Mouse (Mus musculus): Measurements from ENCODE around the gene Gramd4. TPM values are rescaled to one million over a fixed set of nuclear protein-coding genes. Genes with fewer than 3 reads are reported as not detected.
"Not testable (repeated sequence)": the region's sequence is repeated elsewhere in the genome, so short reads cannot be mapped to it uniquely, and the experiment has no call there.

The Gramd4 gene
- polyA plus RNA-seq, 1 experiment from 2014 or later = 8.6 TPM

DNA sequence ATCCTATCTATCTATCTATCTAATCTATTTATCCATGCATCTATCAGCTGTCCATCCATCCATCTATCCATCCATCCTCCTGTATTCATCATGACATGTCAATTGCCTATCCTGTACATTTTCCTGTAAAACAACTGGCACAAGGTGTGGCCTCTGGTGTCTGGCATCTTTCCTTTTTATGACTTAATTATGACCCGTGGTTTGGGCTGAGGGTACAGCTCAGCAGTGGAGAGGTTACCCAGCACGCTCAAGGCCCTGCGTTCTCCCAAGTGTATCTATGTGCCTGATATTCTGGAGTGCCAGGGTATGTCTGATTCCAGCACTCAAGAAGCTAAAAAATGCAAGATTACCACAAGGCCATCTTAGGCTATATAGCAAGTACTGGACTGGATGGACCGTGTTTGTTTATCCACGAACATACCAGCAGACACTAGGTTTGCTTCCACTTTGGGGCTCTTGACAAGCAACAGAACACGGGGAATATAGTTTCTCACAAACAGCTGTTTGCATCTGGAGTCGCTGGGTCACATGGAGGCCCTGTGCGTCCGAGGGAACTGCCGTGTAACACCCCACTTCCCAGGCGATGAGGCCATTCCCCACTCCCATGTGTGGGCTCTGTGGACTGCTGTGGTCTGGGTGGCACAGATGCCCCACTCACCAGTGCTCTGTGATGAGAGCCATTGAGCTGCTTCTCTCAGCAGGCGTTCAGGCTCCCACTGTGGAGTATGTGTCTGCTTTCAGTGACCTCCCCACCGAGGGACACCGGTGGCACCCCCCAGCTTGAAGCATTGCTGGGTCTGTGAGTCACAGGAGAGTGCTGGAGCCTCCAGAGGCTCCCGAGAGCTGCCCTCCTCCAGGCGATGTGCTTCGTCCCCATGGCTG, 38.5 kb downstream of the Gramd4 start:
- no peaks in the 10 kb centered on the region for H3K27me3 ChIP-seq (ENCODE audit: insufficient read depth, low read length)
- no peak overlapping the region for H3K4me2 ChIP-seq
- no peak overlapping the region for H3K27ac ChIP-seq (ENCODE audit: low read depth)
- no peaks in the 10 kb centered on the region for H3K4me1 ChIP-seq (ENCODE audit: insufficient read depth)
- ATAC-seq (ENCODE audit: insufficient read depth) (no peak), DNase-seq (no peak)
- WGBS = 84% methylated on average over 17 of the region's 17 CpGs
- H3K9ac ChIP-seq = no peak overlapping the region
- H3K9me3 ChIP-seq (ENCODE audit: low read depth, low read length) = no peaks in the 10 kb centered on the region
- H3K4me3 ChIP-seq (ENCODE audit: low read depth, low read length) = no peak overlapping the region
- no peak for TF ChIP-seq CTCF (IDR thresholded peaks at IDR 0.05; ENCODE audit: low read depth)
- H3K36me3 ChIP-seq (ENCODE audit: insufficient read depth) = 0 out of 2 replicates have a peak, but pooled peaks cover 3% of the 10 kb centered on the region

DNA sequence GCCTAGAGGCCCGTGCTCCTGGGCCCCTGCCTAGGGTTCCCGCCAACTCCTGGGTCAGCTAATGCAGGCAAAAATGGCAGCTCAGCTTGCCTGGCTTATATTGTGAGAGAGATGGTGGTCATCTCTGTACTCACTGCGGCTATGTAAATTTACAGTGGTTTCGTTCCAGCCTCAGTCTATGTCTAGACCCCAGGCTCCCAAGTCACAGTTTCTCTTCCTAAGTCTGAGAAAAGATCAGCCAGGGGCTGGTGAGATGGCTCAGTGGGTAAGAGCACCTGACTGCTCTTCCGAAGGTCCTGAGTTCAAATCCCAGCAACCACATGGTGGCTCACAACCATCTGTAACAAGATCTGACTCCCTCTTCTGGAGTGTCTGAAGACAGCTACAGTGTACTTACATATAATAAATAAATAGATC, 39.1 kb downstream of the Gramd4 start:
- not testable (repeated sequence) for H3K27me3 ChIP-seq (ENCODE audit: insufficient read depth, low read length); H3K9me3 ChIP-seq (ENCODE audit: low read depth, low read length); ATAC-seq (ENCODE audit: insufficient read depth); H3K4me1 ChIP-seq (ENCODE audit: insufficient read depth); H3K36me3 ChIP-seq (ENCODE audit: insufficient read depth); H3K9ac ChIP-seq; H3K4me3 ChIP-seq (ENCODE audit: low read depth, low read length); H3K27ac ChIP-seq (ENCODE audit: low read depth); H3K4me2 ChIP-seq; DNase-seq
- WGBS = 89% methylated on average over 5 of the region's 5 CpGs

DNA sequence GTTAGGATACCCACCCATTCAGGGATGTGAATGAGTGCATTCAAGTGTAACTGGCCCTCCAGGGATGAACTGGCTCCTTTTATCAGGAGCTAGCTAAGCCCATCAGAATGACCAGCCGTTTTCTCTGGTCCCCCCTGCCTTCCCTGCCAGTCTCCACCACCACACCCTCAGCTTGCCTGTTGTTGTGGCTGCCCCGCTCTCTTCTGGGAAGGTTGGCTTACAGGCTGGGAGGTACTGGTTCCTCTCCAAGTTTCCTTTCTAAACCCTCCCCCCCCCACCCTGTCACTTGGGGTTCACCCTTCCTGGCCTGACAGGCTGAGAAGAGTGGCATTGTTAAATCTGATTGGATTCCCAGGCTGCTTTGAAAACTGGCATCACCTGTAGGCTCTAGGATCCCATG, 40.4 kb downstream of the Gramd4 start:
- no peak overlapping the region for H3K27ac ChIP-seq (ENCODE audit: low read depth)
- TF ChIP-seq CTCF (IDR thresholded peaks at IDR 0.05; ENCODE audit: low read depth) = no peak
- no peak for ATAC-seq (ENCODE audit: insufficient read depth)

DNA sequence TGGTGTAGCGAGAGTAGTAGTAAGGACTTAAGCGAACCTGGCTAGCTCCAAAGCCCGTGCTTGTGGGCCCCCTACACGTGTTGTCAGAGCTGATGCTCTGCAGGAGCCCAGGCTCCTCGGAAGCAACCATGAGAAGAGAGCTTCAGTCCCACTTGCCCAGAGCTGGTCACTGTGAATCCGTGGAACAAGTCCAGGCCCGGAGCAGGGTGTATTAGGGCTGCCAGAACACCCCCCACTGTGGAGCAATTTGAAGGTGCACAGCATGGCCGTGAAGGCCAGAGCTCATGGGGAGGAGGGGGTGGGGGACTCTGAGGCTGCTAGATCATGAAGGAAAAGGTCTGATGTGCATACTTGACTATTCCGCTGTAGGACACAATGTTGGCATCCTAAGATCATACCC, 44.1 kb downstream of the Gramd4 start:
- ATAC-seq (ENCODE audit: insufficient read depth) (no peak), DNase-seq (no peak)
- TF ChIP-seq CTCF (IDR thresholded peaks at IDR 0.05; ENCODE audit: low read depth) = no peak
- H3K27me3 ChIP-seq (ENCODE audit: insufficient read depth, low read length) = no peaks in the 10 kb centered on the region
- H3K4me2 ChIP-seq = no peak overlapping the region
- no peaks in the 10 kb centered on the region for H3K4me1 ChIP-seq (ENCODE audit: insufficient read depth)
- no peaks in the 10 kb centered on the region for H3K9me3 ChIP-seq (ENCODE audit: low read depth, low read length)
- WGBS = 78% methylated on average over 9 of the region's 9 CpGs
- no peak overlapping the region for H3K27ac ChIP-seq (ENCODE audit: low read depth)
- H3K4me3 ChIP-seq (ENCODE audit: low read depth, low read length) = no peak overlapping the region
- H3K36me3 ChIP-seq (ENCODE audit: insufficient read depth) = peaks cover 8% of the 10 kb centered on the region; the same call in 1 of the 2 replicates
- no peak overlapping the region for H3K9ac ChIP-seq

More for the DNA sequence above, 40.4 kb downstream of the Gramd4 start:
- H3K4me3 ChIP-seq (ENCODE audit: low read depth, low read length) = no peak overlapping the region
- DNase-seq = no peak
- no peak overlapping the region for H3K9ac ChIP-seq
- H3K36me3 ChIP-seq (ENCODE audit: insufficient read depth) = peaks cover 8% of the 10 kb centered on the region; the same call in 1 of the 2 replicates
- H3K27me3 ChIP-seq (ENCODE audit: insufficient read depth, low read length) = no peaks in the 10 kb centered on the region
- no peak overlapping the region for H3K4me2 ChIP-seq
- no peaks in the 10 kb centered on the region for H3K9me3 ChIP-seq (ENCODE audit: low read depth, low read length)
- 75% methylated on average over 2 of the region's 2 CpGs for WGBS
- no peaks in the 10 kb centered on the region for H3K4me1 ChIP-seq (ENCODE audit: insufficient read depth)

DNA sequence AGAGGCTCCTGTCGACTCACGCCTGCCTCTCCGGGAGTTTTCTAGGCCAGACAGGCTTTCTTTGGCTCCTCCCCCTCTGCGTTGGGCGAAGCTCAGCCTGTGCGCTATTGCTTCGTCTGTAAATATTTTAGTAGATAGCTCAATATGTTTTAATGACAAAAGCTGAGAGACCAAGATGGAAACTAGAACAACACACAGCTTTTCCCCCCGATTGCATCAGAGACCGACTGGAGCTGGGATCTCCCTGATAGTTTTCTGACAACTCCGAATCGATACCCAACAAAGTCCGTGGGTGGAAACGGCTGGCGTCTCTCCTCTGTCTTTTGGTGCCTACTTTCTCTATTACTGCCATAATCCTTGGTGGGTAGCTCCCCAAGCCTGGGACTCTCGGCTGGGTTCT, 44.8 kb downstream of the Gramd4 start:
- WGBS = 82% methylated on average over 15 of the region's 15 CpGs
- no peak overlapping the region for H3K4me2 ChIP-seq
- H3K27me3 ChIP-seq (ENCODE audit: insufficient read depth, low read length) = no peaks in the 10 kb centered on the region
- DNase-seq = no peak
- H3K9me3 ChIP-seq (ENCODE audit: low read depth, low read length) = no peaks in the 10 kb centered on the region
- H3K9ac ChIP-seq = no peak overlapping the region
- peaks cover 8% of the 10 kb centered on the region; the same call in 1 of the 2 replicates for H3K36me3 ChIP-seq (ENCODE audit: insufficient read depth)
- ATAC-seq (ENCODE audit: insufficient read depth) = no peak
- H3K4me1 ChIP-seq (ENCODE audit: insufficient read depth) = no peaks in the 10 kb centered on the region
- no peak overlapping the region for H3K4me3 ChIP-seq (ENCODE audit: low read depth, low read length)
- no peak overlapping the region for H3K27ac ChIP-seq (ENCODE audit: low read depth)
- no peak for TF ChIP-seq CTCF (IDR thresholded peaks at IDR 0.05; ENCODE audit: low read depth)

DNA sequence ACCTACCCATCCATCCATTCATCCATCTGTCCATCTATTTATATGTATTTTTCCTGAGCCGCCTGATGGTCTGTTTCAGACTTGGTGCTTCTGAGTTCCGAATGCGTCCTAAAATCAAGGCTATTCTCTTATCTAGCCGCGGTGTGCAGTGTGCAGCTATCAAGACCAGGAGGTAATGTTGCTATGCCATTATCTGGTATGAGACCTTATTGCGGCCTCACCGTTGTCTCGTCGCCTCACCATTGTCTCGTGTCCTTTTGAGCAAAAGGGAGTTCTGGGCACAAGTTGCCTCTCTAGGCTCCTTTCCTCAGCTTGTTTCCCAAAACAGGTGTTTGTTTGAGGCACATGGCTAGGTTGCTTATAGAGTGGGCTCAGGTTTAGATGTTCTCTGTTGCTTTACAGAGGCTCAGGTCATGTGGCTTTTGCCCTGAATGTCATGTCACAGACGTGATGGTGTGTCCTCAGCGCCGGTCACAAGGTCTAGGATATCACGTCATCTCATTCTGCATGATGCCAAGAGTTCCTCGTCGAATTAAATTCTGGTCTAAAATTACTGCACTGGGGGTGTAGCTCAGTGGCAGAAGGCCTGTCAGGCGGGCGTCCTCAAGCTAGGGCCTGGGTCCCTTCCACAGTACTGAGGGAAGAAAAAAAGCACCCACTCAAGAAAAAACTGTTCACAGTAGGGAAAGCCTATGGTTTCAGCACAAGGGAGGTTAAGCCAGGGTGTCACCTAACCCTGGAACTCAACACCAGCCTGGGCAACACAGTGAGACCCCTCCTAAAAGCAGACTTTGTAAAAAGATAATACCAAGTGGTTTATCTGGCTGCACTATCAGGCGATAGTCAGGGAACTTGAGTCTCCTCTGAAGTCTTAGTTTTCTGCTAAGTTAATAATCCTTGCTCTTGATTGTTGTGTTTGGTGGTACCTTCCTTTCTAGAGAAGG, 47.2 kb downstream of the Gramd4 start:
- Histone ChIP-seq H3K4me3 (ENCODE audit: low read depth, low read length) (no peak overlapping the region), H3K27me3 (ENCODE audit: insufficient read depth, low read length) (no peaks in the 10 kb centered on the region), H3K27ac (ENCODE audit: low read depth) (no peak overlapping the region), H3K36me3 (ENCODE audit: insufficient read depth) (peaks cover 8% of the 10 kb centered on the region; the same call in 1 of the 2 replicates), H3K4me1 (ENCODE audit: insufficient read depth) (peaks cover 5% of the 10 kb centered on the region; the same call in 1 of the 2 replicates), H3K9ac (no peak overlapping the region), H3K9me3 (ENCODE audit: low read depth, low read length) (no peaks in the 10 kb centered on the region), H3K4me2 (no peak overlapping the region)
- TF ChIP-seq CTCF (IDR thresholded peaks at IDR 0.05; ENCODE audit: low read depth) = no peak
- 85% methylated on average over 19 of the region's 19 CpGs for WGBS
- ATAC-seq (ENCODE audit: insufficient read depth) (no peak; the same call in 1 of the 2 replicates), DNase-seq (no peak)

DNA sequence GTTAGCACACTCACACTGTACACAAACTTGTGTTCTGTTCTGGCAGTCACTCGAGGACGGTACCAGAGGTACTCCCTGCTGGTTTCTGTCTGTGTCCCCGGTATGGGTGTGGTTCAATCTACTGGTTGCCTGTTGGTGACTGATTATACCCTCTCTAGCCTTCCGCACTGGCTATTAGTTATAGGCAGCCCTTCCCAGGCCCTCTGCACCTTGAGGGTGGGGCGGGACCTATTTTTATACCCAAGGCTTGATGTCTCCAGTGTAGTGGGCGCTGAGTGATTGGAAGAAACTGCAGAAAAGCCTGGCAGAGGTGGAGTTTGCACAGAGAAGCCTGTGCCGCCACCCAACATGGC, 47.8 kb downstream of the Gramd4 start:
- Histone ChIP-seq H3K4me3 (ENCODE audit: low read depth, low read length) (no peak overlapping the region), H3K36me3 (ENCODE audit: insufficient read depth) (peaks cover 8% of the 10 kb centered on the region; the same call in 1 of the 2 replicates), H3K27ac (ENCODE audit: low read depth) (no peak overlapping the region), H3K9me3 (ENCODE audit: low read depth, low read length) (no peaks in the 10 kb centered on the region), H3K4me1 (ENCODE audit: insufficient read depth) (peaks cover 5% of the 10 kb centered on the region; the same call in 1 of the 2 replicates), H3K27me3 (ENCODE audit: insufficient read depth, low read length) (no peaks in the 10 kb centered on the region), H3K9ac (no peak overlapping the region), H3K4me2 (no peak overlapping the region)
- peak; percentile 55; the same call in 1 of the 2 replicates for ATAC-seq (ENCODE audit: insufficient read depth)
- no peak for TF ChIP-seq CTCF (IDR thresholded peaks at IDR 0.05; ENCODE audit: low read depth)
- WGBS = 86% methylated on average over 7 of the region's 7 CpGs
- DNase-seq = no peak
